Mouse (Mus musculus): ENCODE results near the gene Map3k20.

Map3k20 gene

DNA sequence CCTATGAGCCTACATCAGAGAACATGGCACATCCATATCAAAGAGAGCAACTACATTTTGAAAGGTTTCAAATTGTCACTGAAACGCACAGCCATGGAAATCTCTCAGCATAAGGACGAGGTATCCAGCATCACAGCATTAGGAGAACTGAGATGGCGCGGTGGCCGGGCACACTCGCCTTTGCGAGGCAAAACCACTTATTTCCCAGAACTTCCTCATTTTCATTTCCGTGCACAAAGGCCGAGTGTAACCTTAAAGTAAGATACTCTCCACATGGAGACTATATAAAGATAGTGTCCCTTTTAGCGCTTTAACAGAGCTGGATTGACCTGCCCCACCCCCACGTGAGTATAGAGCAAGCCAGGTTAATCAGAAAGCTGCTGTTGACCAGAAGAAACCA lies 94.0 kb downstream of the Map3k20 start:
- no peak for DNase-seq (ENCODE audit: low read depth, low spot score)

DNA sequence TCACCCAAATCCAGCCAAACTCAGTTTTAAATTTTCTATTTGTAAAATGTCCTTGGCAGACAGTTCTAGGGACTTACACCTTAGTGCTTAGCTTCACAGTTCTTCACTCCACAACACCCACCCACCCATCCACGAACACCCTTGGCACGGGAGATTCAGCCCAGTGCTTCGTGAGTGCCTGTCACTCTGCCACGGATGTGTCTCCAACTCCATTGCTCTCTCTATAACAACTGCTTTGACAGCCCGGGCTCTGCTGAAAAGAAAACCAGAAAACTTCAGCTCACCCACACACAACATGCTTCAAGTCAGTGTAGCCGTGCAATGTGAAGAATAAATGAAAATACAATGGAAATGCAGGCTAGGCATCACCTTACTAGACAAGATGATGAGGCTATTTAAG lies 97.2 kb downstream of the Map3k20 start:
- DNase-seq (ENCODE audit: low read depth, low spot score) = no peak

DNA sequence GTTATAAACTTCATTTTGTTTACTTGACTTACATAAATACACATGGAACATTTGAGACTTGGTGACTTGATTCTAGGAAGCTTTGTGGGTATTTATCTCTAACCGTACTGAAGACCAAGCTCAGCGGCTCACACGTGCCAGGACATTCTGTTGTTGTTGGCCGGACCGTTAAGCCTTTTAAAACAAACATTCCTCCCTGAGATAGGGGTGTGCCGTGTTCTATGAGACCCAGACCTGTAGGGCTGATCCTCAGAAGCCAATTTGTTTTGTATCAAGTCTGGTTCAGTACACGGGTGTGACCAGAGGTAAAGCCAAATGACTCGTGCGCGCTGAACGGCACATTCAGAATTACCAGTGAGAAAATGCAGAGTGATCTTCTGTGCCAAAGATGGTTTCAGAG lies 97.9 kb downstream of the Map3k20 start:
- DNase-seq (ENCODE audit: low read depth, low spot score) = no peak

DNA sequence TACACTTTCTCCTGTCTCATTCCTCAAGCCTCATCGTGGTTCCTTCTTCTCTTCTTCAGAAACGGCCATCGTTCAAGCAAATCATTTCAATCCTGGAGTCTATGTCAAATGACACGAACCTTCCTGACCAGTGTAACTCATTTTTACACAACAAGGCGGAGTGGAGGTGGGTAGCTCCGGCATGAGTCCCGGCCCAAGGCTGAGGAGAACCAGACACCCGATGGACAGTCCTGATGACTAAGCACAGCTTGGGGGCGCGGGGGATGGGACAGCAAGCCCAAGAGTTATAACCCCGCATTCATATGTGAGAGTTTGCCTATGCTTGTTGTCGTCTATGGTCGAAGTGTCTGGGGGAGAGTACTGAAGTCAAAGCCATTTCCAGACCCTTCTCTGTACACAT lies 104.0 kb downstream of the Map3k20 start:
- no peak for DNase-seq (ENCODE audit: low read depth, low spot score)

DNA sequence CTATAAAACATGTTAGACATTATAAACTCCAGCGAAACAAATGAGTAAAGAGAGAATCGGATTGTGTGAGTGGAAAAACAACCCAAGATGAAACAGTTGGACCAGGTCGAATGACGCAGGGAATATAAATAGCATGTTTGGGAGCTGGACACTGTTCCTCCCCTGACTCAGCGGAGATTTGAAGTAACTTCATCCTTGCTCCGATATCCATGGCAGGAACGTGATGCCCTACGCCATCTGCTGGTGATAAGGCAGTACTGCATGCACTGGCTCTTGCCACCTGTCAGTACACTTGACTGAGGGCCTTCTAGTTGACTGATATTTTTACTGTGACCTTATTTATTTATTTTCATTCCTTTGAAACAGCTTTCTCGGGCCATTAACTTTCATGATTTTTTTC lies 104.5 kb downstream of the Map3k20 start:
- DNase-seq (ENCODE audit: low read depth, low spot score) = peak; percentile 82

DNA sequence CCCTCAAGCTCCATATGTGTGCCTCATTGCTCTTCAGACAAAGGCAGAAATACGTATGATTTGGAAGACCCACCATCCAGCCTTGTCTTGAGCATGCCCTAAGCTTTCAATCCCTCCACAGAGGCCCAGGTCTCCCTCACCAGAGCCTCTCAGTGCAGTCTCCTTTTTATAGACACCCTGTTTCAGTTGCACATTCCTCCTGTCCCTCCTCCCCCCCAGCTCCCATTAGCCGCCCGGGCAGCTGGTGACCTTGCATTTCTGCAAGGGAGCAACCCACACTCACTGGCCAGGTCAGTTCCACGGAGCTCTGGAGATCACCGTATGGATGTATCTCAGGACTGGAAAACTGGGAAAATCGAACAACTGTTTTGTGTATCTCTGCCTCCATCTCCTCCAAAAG lies 105.0 kb downstream of the Map3k20 start:
- no peak for DNase-seq (ENCODE audit: low read depth, low spot score)

DNA sequence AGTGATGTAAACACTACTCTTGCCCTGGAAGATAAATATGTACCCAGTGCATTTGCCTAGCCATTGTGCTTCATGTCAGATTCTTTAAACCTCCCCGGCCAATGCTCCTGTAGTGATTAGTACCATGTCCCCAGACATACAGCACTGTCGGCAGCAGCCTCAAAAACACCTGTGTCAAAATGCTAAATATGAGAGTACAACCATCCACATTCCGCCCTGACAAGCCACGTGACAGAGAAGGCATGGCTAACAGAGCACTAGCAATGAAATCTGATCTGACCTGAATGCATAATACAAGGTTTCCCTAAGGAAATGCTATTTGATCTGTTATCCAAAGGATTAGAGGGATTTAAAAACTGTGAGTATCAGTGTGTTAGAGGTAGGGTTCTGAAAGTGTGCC lies 105.6 kb downstream of the Map3k20 start:
- DNase-seq (ENCODE audit: low read depth, low spot score) = no peak

DNA sequence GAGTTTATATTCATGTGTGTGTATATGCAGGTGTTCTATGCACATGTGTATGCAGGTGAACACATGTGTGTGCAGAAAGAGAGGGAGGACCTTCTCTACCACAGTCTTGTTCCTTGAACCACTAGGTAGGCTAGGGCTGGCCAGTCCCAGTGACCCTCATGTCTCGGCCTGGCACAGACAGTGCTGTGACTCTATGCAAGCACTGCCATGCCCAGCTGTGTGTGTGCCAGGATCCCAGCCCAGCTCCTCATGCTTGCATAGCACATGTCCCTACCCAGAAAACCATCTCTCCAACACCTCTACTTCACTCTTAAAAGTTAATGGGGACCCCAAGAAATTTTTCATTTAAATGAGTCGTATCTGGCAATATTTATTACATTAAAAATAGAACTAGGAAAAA lies 106.3 kb downstream of the Map3k20 start:
- no peak for DNase-seq (ENCODE audit: low read depth, low spot score)

DNA sequence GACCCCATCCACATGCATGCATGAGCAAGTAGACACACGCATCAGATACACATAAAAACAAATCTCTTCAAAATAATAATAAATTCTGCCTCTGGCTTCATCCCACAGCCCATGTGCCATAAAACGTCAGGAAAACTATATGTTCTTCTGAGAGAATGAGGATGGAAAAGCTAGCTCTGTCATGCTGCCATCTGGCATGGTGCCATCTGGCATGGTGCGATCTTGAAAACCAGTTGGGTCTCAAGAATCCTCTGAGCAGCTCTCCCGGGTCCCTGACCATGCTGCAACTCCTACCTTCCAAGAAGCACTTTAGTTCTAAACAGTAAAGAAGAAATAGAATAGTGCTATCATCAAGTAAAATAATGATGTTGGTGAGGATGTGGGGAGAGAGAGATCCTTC lies 106.9 kb downstream of the Map3k20 start:
- no peak for DNase-seq (ENCODE audit: low read depth, low spot score)

DNA sequence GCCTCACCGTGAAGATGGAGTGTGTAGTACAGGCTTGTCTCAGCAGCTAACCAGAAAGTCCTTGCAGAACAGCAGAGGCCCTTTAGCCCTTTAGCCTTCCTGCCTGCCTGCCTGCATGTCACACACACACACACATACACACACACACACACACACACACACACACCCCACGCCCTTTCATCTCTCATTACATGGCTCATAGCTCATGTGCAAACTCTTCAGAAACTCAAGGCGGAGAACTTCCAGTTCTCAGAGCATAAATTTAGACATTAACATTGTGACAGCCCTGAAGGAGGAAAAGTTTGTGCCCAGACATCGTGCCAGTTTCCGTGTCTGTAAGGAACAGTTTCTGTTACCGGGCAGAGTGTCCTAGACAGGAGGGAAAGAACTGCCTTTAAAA lies 111.5 kb downstream of the Map3k20 start:
- DNase-seq (ENCODE audit: low read depth, low spot score) = no peak

DNA sequence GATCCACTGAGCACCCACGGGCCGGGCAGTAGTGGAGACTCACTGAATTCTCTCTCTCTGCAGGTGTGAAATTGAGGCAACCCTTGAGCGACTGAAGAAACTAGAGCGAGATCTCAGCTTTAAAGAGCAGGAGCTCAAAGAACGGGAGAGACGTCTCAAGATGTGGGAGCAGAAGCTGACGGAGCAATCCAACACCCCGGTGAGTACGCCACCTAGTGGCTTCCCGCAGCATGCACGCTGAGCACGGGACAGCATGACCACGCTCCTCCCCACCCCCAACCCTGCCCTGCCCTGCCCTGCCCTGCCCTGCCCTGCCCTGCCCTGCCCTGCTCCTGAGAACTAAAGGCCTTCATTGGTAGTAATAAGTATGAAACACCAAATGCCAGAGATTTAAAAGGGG lies 112.8 kb downstream of the Map3k20 start:
- peak; percentile 81 for DNase-seq (ENCODE audit: low read depth, low spot score)

DNA sequence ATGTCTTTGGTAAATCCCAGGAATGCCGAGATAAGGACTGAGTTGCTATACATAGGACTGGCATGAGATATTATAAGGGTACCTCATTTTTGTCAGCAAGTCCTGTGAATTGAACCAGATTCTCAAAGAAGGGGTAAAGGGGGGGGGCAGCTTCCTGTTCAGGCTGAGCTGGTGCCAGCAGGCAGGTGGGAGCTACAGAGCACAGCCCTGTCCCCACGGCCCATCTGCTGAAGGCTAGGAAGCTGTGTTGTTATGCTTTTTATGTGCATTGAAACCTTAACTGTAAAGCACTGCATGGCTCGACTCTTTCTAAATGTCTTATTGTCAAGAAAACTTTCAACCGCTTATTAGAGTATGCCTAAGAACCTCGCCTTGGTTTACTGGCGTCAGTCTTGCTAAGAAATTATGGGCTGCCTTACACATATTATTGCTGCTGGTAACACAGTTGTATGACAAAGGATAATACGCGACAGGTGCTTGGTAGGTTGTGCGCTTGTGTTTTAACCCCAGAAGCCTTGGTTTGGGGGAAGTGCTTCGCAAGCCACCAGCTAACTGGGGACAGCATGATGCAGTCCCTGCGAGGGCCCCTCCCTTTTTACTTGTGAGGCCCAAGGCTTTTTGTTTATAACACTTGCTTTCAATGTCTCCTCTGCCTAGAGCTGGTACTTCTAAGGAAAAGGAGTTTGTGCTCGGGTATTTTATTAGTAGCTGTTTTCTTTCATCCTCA lies 114.2 kb downstream of the Map3k20 start:
- no peak for DNase-seq (ENCODE audit: low read depth, low spot score)

DNA sequence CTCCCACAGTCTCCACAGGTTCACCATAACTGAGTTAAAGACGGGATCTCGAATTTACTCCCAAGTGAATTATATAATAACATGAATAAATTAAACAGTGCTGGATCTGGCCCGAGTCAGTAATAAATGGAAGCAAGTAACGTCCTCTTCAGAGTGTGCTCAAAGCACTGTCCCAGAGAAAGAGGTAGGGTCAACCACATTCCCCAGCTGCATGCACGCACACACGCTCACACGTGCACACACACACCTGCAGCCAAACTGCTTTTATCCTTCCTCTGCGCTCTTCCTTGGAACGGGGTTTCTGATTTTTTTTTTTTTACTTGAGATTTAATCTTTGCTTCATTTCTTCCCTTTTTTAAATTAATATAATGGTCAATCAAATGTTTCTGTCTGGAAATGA lies 115.9 kb downstream of the Map3k20 start:
- no peak for DNase-seq (ENCODE audit: low read depth, low spot score)

DNA sequence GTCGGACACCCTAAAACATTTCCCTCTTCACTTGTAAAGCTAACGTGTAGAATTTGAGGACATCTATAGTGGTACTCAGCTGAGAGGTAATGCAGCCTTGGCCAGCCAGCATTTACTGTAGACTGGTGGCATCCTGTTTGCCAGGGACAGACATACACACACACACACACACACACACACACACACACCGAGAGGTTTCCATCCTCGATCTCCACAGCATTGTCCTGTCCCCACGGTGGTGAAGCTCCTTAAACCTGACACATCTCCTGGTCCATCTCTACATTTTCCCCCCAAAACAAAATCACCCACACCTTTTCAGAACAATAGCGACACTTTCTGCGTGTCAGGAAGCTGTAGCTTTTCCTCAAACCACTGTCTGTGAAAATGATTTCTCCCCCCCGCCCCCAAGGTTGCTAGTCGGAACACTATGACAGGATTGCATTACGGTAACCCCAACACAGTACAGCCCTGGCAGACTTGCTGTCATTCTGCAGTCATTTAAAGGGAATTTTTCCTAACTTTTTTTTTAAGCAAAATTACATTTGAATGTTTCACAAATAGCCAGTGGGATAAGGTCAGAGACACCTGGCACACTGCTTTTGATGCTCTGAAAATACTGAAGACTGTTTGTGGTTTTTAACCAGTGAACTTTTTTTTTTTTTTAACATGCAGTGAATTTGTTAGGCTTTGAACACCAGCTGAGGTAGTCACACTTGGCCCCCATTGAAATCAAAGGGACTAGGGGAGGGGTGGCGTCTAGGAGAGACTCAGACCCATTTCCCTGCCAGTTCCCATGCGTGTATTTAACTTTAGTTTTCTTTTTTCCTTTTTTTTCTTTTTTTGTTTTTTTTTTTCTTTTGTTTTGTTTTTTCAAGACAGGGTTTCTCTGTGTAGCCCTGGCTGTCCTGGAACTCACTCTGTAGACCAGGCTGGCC lies 120.5 kb downstream of the Map3k20 start:
- DNase-seq (ENCODE audit: low read depth, low spot score) = no peak

DNA sequence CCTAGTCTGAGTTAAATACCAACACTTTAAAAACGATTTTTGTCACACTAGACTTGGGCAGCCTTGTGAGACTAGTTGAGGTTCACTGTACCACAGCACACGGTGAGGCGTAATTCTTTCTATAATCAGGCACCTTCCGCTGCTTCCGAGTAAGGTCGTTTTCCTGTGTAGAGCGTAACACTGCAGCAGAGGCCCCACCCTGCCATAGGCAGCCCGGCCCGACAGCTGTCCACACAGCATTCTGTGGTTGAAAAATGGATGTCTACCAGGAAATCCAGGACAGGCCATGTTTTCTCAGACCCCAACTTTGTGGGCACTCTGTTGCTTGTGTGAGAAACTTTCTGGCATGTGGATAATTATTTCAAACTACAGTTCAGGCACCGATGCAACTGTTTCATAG lies 121.3 kb downstream of the Map3k20 start:
- no peak for DNase-seq (ENCODE audit: low read depth, low spot score)

DNA sequence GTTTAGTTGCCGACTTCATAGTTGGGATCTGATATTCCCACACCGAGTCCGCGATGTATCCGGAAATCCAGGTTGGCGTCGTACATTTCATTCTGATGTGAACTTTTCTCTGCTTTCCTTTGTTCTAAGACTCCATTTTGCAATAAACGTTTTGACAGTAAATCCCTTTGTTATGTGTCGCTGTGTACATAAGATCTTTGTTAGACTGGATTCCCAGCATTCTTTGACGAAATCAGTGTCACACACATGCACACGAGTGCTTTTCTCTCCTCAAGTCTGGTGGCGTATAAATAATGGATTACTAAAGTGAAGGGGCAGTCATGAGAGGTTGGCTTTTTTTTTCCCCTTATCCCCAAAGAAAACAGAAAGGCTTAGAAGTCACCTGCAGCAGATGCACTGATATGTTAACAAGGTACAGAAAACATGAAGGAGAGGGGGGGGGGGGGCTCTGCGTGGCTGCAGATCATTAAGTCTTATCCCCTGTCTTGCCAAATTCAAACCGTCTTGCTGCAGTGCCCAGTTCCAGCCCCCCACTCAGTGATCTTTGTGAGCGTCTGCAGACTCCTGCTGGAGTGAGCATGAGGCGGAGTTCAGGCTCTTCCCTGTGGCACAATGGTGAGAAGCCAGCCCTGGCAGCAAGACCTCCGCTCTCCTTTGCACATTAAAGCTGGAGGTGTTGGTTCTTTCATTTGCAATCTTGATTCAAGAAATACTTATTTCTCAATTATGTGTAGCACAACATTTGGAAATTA lies 122.1 kb downstream of the Map3k20 start:
- no peak for DNase-seq (ENCODE audit: low read depth, low spot score)

DNA sequence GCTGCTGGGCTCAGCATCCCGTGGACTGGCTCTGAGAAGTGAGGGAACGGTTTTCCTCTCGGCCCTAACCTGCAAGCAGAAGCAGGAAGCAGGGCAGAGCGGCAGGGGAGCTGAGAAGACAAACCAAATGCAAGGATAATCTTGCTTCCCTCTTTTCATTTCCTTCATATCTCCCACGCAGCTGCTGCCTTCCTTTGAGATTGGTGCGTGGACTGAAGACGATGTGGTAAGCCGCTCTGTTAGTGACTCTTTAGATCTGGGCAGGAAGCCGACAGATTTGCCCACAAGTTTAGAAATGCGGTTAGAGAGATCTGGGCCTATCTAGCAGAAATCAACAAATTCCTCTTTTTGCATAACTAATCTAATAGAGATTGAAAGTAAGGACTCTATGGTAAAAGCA lies 124.5 kb downstream of the Map3k20 start:
- no peak for DNase-seq (ENCODE audit: low read depth, low spot score)

DNA sequence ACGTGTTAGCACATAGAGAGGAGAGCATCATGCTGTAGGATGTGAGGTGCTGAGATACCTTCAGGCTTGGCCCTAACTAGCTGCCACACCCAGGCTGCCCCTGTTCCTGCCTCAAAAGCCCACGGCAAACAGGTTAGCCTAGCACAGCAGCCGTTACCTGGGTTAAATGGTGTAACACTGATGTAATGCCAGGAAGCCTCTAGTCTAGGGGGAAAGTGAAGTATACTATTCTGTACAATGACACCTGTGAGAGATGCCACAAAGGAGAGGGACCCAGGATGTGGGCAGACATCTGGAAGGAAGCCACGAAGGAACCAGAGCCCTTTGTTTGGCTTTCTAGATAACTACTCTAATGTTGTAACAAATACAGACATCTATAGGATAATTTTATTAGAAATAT lies 126.8 kb downstream of the Map3k20 start:
- DNase-seq (ENCODE audit: low read depth, low spot score) = no peak

DNA sequence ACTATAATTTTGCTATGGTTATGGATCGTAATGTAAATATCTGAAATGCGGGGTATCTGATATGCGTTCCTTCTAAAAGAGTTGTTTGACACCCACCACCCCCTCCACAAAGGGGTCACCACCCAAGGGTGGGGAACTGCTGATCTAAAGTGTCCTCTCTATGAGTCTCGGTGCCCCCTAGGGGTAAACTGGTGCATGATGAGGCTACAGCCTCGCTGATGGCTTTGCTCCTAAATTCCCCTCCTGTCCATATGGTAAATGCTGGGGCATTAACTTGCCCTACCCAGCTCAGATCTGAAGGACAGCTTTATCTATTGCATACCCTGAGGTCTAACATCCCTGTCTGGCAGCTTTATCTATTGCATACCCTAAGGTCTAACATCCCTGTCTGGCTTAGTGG lies 130.0 kb downstream of the Map3k20 start:
- no peak for DNase-seq (ENCODE audit: low read depth, low spot score)

DNA sequence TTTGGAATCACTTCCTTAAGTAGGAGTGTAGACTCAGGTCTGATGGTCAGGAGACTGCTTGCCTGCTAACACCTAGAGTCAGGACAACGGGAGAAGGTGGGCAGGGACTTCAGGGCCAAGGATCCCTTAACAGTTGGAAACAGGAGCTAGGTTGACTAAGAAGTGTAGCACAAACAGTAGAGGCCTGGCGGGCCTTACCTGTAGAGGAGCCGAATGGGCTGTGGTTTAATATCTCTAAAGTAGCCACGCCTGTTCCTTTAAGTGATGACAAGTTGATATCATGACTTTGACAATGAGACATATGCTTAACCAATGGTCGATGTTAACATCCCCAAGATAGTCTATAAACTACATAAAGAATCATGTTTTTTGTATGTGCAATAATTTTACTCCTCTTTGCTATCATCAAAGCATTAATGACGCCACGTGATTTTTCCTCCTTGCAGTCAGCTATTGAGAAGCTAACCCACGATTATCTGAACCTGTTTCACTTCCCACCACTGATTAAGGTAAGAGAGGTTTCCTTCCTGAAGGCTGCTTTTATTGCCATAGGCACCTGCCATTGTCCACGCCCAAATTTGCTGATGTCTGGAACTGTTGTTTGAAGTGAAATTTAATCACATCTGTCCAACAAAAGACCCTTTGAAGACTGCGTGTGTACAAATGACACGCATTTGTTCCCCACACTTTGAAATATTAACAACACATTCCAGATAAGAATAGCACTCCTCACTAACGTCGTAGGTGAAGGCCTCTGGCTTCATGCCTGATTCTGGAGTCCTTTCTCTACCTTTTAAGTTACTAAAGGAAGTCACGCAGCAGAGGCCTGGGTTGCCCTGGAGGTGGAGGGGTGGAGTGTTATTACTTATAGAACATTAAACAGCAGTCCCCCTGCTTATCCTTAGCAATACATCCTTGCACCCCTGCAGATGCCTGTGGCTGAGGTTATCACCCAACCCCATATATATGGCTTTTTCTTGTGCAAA lies 131.0 kb downstream of the Map3k20 start:
- DNase-seq (ENCODE audit: low read depth, low spot score) = no peak

DNA sequence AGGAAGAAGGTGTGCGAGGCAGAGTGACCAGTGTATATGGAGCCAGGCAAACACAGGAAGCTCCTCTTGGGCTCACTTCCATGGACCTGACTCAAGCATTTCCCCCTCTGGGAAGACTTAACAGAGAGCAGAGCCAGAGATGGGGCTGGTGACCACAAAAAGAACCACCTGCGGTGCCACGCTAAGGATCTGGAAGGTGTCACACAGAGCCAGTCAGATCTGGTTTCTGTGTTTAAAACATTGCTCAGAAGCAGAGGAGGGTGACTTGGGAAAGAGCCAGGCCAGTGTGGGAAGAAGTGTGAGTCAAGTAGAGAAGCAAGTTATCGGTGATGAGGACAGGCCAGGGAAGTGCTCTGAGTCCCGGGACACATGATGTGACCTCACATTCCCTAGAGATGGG lies 135.1 kb downstream of the Map3k20 start:
- no peak for DNase-seq (ENCODE audit: low read depth, low spot score)
